Mouse (Mus musculus): ENCODE results near the gene Lrig2.

The Lrig2 gene

GRCm38 (mm10) chr3:104510771-104511429, 818 bp downstream of the Lrig2 start:
- no peak for DNase-seq (ENCODE audit: low spot score in 2 of 2)

GRCm38 (mm10) chr3:104501648-104502047, 10.1 kb downstream of the Lrig2 start:
- no peak for DNase-seq (ENCODE audit: low spot score in 2 of 2)

GRCm38 (mm10) chr3:104500881-104501280, 10.8 kb downstream of the Lrig2 start:
- DNase-seq (ENCODE audit: low spot score in 2 of 2) = no peak

- DNase-seq (ENCODE audit: low spot score in 2 of 2) = no peak
These were observed 15.5 kb downstream of the Lrig2 start for GRCm38 (mm10) chr3:104496176-104496575.

- no peak for DNase-seq (ENCODE audit: low spot score in 2 of 2)
These were observed 30.6 kb downstream of the Lrig2 start for GRCm38 (mm10) chr3:104480946-104481719.

GRCm38 (mm10) chr3:104478056-104478455, 33.7 kb downstream of the Lrig2 start:
- no peak for DNase-seq (ENCODE audit: low spot score in 2 of 2)

GRCm38 (mm10) chr3:104469421-104469820, 42.3 kb downstream of the Lrig2 start:
- DNase-seq (ENCODE audit: low spot score in 2 of 2) = no peak

GRCm38 (mm10) chr3:104461226-104461625, 50.5 kb downstream of the Lrig2 start:
- no peak for DNase-seq (ENCODE audit: low spot score in 2 of 2)

- DNase-seq (ENCODE audit: low spot score in 2 of 2) = no peak
These were observed 53.1 kb downstream of the Lrig2 start for GRCm38 (mm10) chr3:104458588-104458987.

GRCm38 (mm10) chr3:104455506-104456275, 56.0 kb downstream of the Lrig2 start:
- DNase-seq (ENCODE audit: low spot score in 2 of 2) = no peak

- DNase-seq (ENCODE audit: low spot score in 2 of 2) = no peak
These were observed 64.5 kb downstream of the Lrig2 start for GRCm38 (mm10) chr3:104447240-104447639.

- DNase-seq (ENCODE audit: low spot score in 2 of 2) = no peak
These were observed 65.0 kb downstream of the Lrig2 start for GRCm38 (mm10) chr3:104446689-104447088.

- no peak for DNase-seq (ENCODE audit: low spot score in 2 of 2)
These were observed 66.1 kb downstream of the Lrig2 start for GRCm38 (mm10) chr3:104445576-104445975.

- DNase-seq (ENCODE audit: low spot score in 2 of 2) = no peak
These were observed 66.7 kb downstream of the Lrig2 start for GRCm38 (mm10) chr3:104444946-104445460.

- no peak for DNase-seq (ENCODE audit: low spot score in 2 of 2)
These were observed 67.6 kb downstream of the Lrig2 start for GRCm38 (mm10) chr3:104444082-104444481.

- no peak for DNase-seq (ENCODE audit: low spot score in 2 of 2)
These were observed 69.4 kb downstream of the Lrig2 start for GRCm38 (mm10) chr3:104442357-104442756.

- DNase-seq (ENCODE audit: low spot score in 2 of 2) = peak; percentile 72 to 83
These were observed 69.8 kb downstream of the Lrig2 start for GRCm38 (mm10) chr3:104441870-104442283.

- no peak for DNase-seq (ENCODE audit: low spot score in 2 of 2)
These were observed 70.3 kb downstream of the Lrig2 start for GRCm38 (mm10) chr3:104441435-104441834.

GRCm38 (mm10) chr3:104438777-104439176, 72.9 kb downstream of the Lrig2 start:
- DNase-seq (ENCODE audit: low spot score in 2 of 2) = no peak

GRCm38 (mm10) chr3:104437576-104437975, 74.1 kb downstream of the Lrig2 start:
- DNase-seq (ENCODE audit: low spot score in 2 of 2) = no peak

- no peak for DNase-seq (ENCODE audit: low spot score in 2 of 2)
These were observed 75.8 kb downstream of the Lrig2 start for GRCm38 (mm10) chr3:104435947-104436346.

GRCm38 (mm10) chr3:104434246-104434696, 77.4 kb downstream of the Lrig2 start:
- no peak for DNase-seq (ENCODE audit: low spot score in 2 of 2)
